In genomic region chr6:22366977-22367376, GRCm38 (mm10) we compare ENCODE assay signal across 25 mouse cellular contexts. TPM values are rescaled to one million over a fixed set of nuclear protein-coding genes. Genes with fewer than 3 reads are reported as not detected.
DNase-seq lines count a peak whose midpoint lies in the region; ATAC-seq and TF ChIP-seq lines count a peak whose summit lies in the region.
"Had no signal": no experiment of that assay in that cellular context is flagged by ENCODE, and none has a peak within 500 bp of the region (broad histone marks: within the 10 kb centered on the region; RNA-seq: fewer than 3 reads in every experiment).

No protein-coding gene starts in this region.

- no peak for DNase-seq in lung, embryonic 14.5 days
- no peak for DNase-seq in lung, postnatal 0 days (ENCODE audit: low spot score)
- DNase-seq in CH12.LX (ENCODE audit: extremely low read depth), result no peak
- peak; percentile 55 for DNase-seq in stomach, postnatal 0 days (ENCODE audit: low spot score)
- no peak for DNase-seq in embryo, embryonic 11 days
- DNase-seq in B cell, adult 2 months, result no peak
- DNase-seq: adrenal gland, adult 8-10 months; cerebellum, adult 2 months; cerebellum, postnatal 36 days; gastrocnemius, postnatal 14 days; heart, adult 18-20 months; heart, postnatal 14 days; kidney, postnatal 25 days; layer of hippocampus, postnatal 36 days; right cerebral cortex, adult 18-20 months had no signal

- no peak for TF ChIP-seq CTCF in lung, embryonic 14.5 days (IDR thresholded peaks at IDR 0.05; ENCODE audit: low read depth)
- TF ChIP-seq CTCF in lung, postnatal 0 days (IDR thresholded peaks at IDR 0.05), result no peak
- no peak for TF ChIP-seq CTCF in CH12.LX (conservative IDR thresholded peaks at IDR 0.05 in 1 of 2, IDR thresholded peaks at IDR 0.05 in 1 of 2; ENCODE audit: low read depth in 2 of 2, low read length in 2 of 2)
- no peak for TF ChIP-seq CTCF in stomach, postnatal 0 days (IDR thresholded peaks at IDR 0.05; ENCODE audit: low read depth)

- H3K4me2 ChIP-seq in lung, embryonic 14.5 days, result no peak overlapping the region
- H3K4me2 ChIP-seq in lung, postnatal 0 days (replicated peaks; ENCODE audit: low read depth, low read length), result no peak overlapping the region
- no peak overlapping the region for H3K4me2 ChIP-seq in CH12.LX (ENCODE audit: insufficient read depth, low read depth, poor library complexity, severe bottlenecking)
- no peak overlapping the region for H3K4me2 ChIP-seq in intestine, embryonic 15.5 days (replicated peaks)
- H3K4me2 ChIP-seq in stomach, postnatal 0 days (replicated peaks; ENCODE audit: low read depth), result no peak overlapping the region
- H3K4me2 ChIP-seq: heart, embryonic 13.5 days; lung, embryonic 15.5 days; midbrain, embryonic 11.5 days; neural tube, embryonic 15.5 days had no signal

- 53% methylated on average over 2 of the region's 2 CpGs for WGBS in lung, embryonic 14.5 days
- 49% methylated on average over 2 of the region's 2 CpGs for WGBS in lung, postnatal 0 days
- WGBS in intestine, embryonic 15.5 days, result 58% methylated on average over 2 of the region's 2 CpGs
- 60% methylated on average over 2 of the region's 2 CpGs for WGBS in stomach, postnatal 0 days

- H3K9me3 ChIP-seq in lung, embryonic 14.5 days (ENCODE audit: low read depth, low read length), result no peaks in the 10 kb centered on the region
- no peaks in the 10 kb centered on the region for H3K9me3 ChIP-seq in lung, postnatal 0 days (ENCODE audit: low read length)
- H3K9me3 ChIP-seq in CH12.LX (replicated peaks; ENCODE audit: low read length), result peaks cover 2% of the 10 kb centered on the region
- H3K9me3 ChIP-seq in intestine, embryonic 15.5 days, result no peaks in the 10 kb centered on the region
- H3K9me3 ChIP-seq in stomach, postnatal 0 days (ENCODE audit: control insufficient read depth, low read length), result no peaks in the 10 kb centered on the region
- H3K9me3 ChIP-seq: heart, embryonic 13.5 days; lung, embryonic 15.5 days; neural tube, embryonic 15.5 days had no signal

- TF ChIP-seq EP300 in lung, postnatal 0 days (IDR thresholded peaks at IDR 0.05), result no peak
- peak; percentile 83 for TF ChIP-seq EP300 in CH12.LX (IDR thresholded peaks at IDR 0.05; ENCODE audit: low read length)
- TF ChIP-seq EP300 in stomach, postnatal 0 days (optimal IDR thresholded peaks at IDR 0.05), result no peak

- H3K36me3 ChIP-seq in lung, embryonic 14.5 days (ENCODE audit: insufficient read depth), result no peaks in the 10 kb centered on the region
- H3K36me3 ChIP-seq in lung, postnatal 0 days (ENCODE audit: insufficient read depth, low read length), result no peaks in the 10 kb centered on the region
- H3K36me3 ChIP-seq in CH12.LX (replicated peaks in 1 of 2; ENCODE audit: control insufficient read depth in 1 of 2, insufficient read depth in 1 of 2, low read length in 1 of 2), result no peaks in the 10 kb centered on the region
- no peaks in the 10 kb centered on the region for H3K36me3 ChIP-seq in intestine, embryonic 15.5 days
- H3K36me3 ChIP-seq in stomach, postnatal 0 days (ENCODE audit: control insufficient read depth, insufficient read depth, low read length), result no peaks in the 10 kb centered on the region
- H3K36me3 ChIP-seq: heart, embryonic 13.5 days; lung, embryonic 15.5 days; neural tube, embryonic 15.5 days had no signal

- ATAC-seq in lung, embryonic 14.5 days (ENCODE audit: insufficient read depth), result peak; percentile 53; the same call in 1 of the 2 replicates
- no peak for ATAC-seq in lung, postnatal 0 days
- peak; percentile 83 for ATAC-seq in intestine, embryonic 15.5 days
- peak; percentile 95 for ATAC-seq in stomach, postnatal 0 days (ENCODE audit: low FRiP score, low TSS enrichment)
- ATAC-seq: forebrain, embryonic 16.5 days; hindbrain, postnatal 0 days; Patski had no signal

- dilution Hi-C loops in CH12.LX (cut with MboI; ENCODE audit: extremely low pct_ligation_motif_present, extremely low pct_unique_long_range_greater_than_20kb, low sequenced_read_pairs), result no loop called here

- no peak overlapping the region for H3K4me3 ChIP-seq in lung, embryonic 14.5 days (ENCODE audit: low read depth, low read length)
- H3K4me3 ChIP-seq in lung, postnatal 0 days (ENCODE audit: low read depth, low read length), result no peak overlapping the region
- no peak overlapping the region for H3K4me3 ChIP-seq in CH12.LX (replicated peaks in 1 of 3; ENCODE audit: low read depth in 2 of 3, low read length in 2 of 3, poor library complexity in 1 of 3)
- H3K4me3 ChIP-seq in intestine, embryonic 15.5 days (replicated peaks), result no peak overlapping the region
- no peak overlapping the region for H3K4me3 ChIP-seq in stomach, postnatal 0 days (ENCODE audit: low read depth, low read length)
- H3K4me3 ChIP-seq: heart, embryonic 13.5 days; layer of hippocampus, adult 2 months; lung, embryonic 15.5 days; neural tube, embryonic 15.5 days had no signal

- no peaks in the 10 kb centered on the region for H3K79me2 ChIP-seq in CH12.LX (replicated peaks; ENCODE audit: control insufficient read depth, extremely low read depth, insufficient read depth, poor library complexity, severe bottlenecking)

- no peak overlapping the region for H3K9ac ChIP-seq in lung, embryonic 14.5 days
- H3K9ac ChIP-seq in lung, postnatal 0 days (replicated peaks; ENCODE audit: low read depth), result no peak overlapping the region
- no peak overlapping the region for H3K9ac ChIP-seq in CH12.LX (ENCODE audit: insufficient read depth, low read depth)
- H3K9ac ChIP-seq in intestine, embryonic 15.5 days, result no peak overlapping the region
- no peak overlapping the region for H3K9ac ChIP-seq in stomach, postnatal 0 days (ENCODE audit: low read length)
- H3K9ac ChIP-seq: heart, embryonic 13.5 days; liver, embryonic 14.5 days; lung, embryonic 15.5 days; neural tube, embryonic 15.5 days had no signal

- no peak overlapping the region; the same call in 1 of the 2 replicates for H3K27ac ChIP-seq in lung, embryonic 14.5 days (ENCODE audit: low read depth)
- no peak overlapping the region for H3K27ac ChIP-seq in lung, postnatal 0 days (ENCODE audit: low read length)
- H3K27ac ChIP-seq in CH12.LX (ENCODE audit: insufficient read depth, low read depth), result no peak overlapping the region
- no peak overlapping the region for H3K27ac ChIP-seq in intestine, embryonic 15.5 days
- 0 out of 2 replicates have a peak overlapping the region, but pooled peaks have one; percentile 8 for H3K27ac ChIP-seq in stomach, postnatal 0 days (replicated peaks)
- H3K27ac ChIP-seq: heart, embryonic 13.5 days; hindbrain, postnatal 0 days; layer of hippocampus, adult 2 months; liver, embryonic 14.5 days; lung, embryonic 15.5 days; neural tube, embryonic 15.5 days had no signal

- TF ChIP-seq RAD21 in CH12.LX (IDR thresholded peaks at IDR 0.05; ENCODE audit: low read depth, low read length), result no peak

- H3K27me3 ChIP-seq in lung, embryonic 14.5 days (ENCODE audit: insufficient read depth, low read length), result no peaks in the 10 kb centered on the region
- no peaks in the 10 kb centered on the region for H3K27me3 ChIP-seq in lung, postnatal 0 days (replicated peaks; ENCODE audit: insufficient read depth, low read length)
- H3K27me3 ChIP-seq in CH12.LX (replicated peaks), result no peaks in the 10 kb centered on the region
- no peaks in the 10 kb centered on the region for H3K27me3 ChIP-seq in intestine, embryonic 15.5 days (replicated peaks)
- H3K27me3 ChIP-seq in stomach, postnatal 0 days (ENCODE audit: control insufficient read depth, insufficient read depth, low read length), result no peaks in the 10 kb centered on the region
- H3K27me3 ChIP-seq: heart, embryonic 13.5 days; lung, embryonic 15.5 days; neural tube, embryonic 15.5 days; Patski had no signal

- no peaks in the 10 kb centered on the region for H3K4me1 ChIP-seq in lung, embryonic 14.5 days (ENCODE audit: insufficient read depth)
- no peaks in the 10 kb centered on the region for H3K4me1 ChIP-seq in lung, postnatal 0 days (ENCODE audit: insufficient read depth, low read depth, low read length)
- peaks cover 9 to 24% of the 10 kb centered on the region in 2 experiments; a peak in 3 of 4 replicates for H3K4me1 ChIP-seq in CH12.LX (ENCODE audit: control insufficient read depth in 1 of 2, insufficient read depth in 2 of 2)
- H3K4me1 ChIP-seq in intestine, embryonic 15.5 days (replicated peaks), result no peaks in the 10 kb centered on the region
- H3K4me1 ChIP-seq in stomach, postnatal 0 days (replicated peaks; ENCODE audit: control insufficient read depth, insufficient read depth), result no peaks in the 10 kb centered on the region
- H3K4me1 ChIP-seq: heart, embryonic 13.5 days; lung, embryonic 15.5 days; neural tube, embryonic 15.5 days had no signal

- no peak for TF ChIP-seq POLR2A in CH12.LX (IDR thresholded peaks at IDR 0.05; ENCODE audit: low read depth, low read length)

- in situ Hi-C loops in CH12.LX (cut with MboI; ENCODE audit: low pct_ligation_motif_present, low pct_unique_long_range_greater_than_20kb, low sequenced_read_pairs), result no loop called here

TF ChIP-seq in CH12.LX, 34 proteins besides CTCF, POLR2A, EP300 and RAD21 (continues in another document):
- TF ChIP-seq SMC3 (IDR thresholded peaks at IDR 0.05; ENCODE audit: low read depth, low read length) (no peak), IRF4 (IDR thresholded peaks at IDR 0.05; ENCODE audit: low read depth, low read length) (peak; percentile 83), ETS1 (conservative IDR thresholded peaks at IDR 0.05; ENCODE audit: low read depth, low read length) (peak; percentile 52; the same call in 1 of the 2 replicates), JUN (IDR thresholded peaks at IDR 0.05; ENCODE audit: insufficient read depth, low read depth, low read length) (peak; percentile 53; the same call in 1 of the 2 replicates), MYC (IDR thresholded peaks at IDR 0.05; ENCODE audit: low read depth, low read length) (peak; percentile 55; the same call in 1 of the 2 replicates), RCOR1 (conservative IDR thresholded peaks at IDR 0.05; ENCODE audit: low read depth, low read length) (peak; percentile 59; the same call in 1 of the 2 replicates), ELF1 (IDR thresholded peaks at IDR 0.05; ENCODE audit: low read depth, low read length) (no peak), KAT2A (IDR thresholded peaks at IDR 0.05; ENCODE audit: insufficient replicate concordance, low read length) (no peak), TCF12 (IDR thresholded peaks at IDR 0.05; ENCODE audit: low read depth, low read length) (peak; percentile 56), MEF2A (IDR thresholded peaks at IDR 0.05; ENCODE audit: borderline replicate concordance, low read depth, low read length) (peak; percentile 57), BHLHE40 (IDR thresholded peaks at IDR 0.05; ENCODE audit: low read depth, low read length) (peak; percentile 41; the same call in 1 of the 2 replicates)

RNA-seq across cellular contexts. Expression of gene Fam3c, which starts 10.9 kb away (rescaled TPM):
- 82.2 and 83.8 TPM in 2 replicates for polyA plus RNA-seq in lung, embryonic 14.5 days (2014; fragmentation: Nextera tagmentation; extraction: Ambion mirVana)
- polyA plus RNA-seq in lung, postnatal 0 days (2015; fragmentation: Nextera tagmentation; extraction: Ambion mirVana), result 66.9 and 74.8 TPM in 2 replicates
- 95.9 and 121 TPM in 2 replicates for total RNA-seq in CH12.LX (2012; rRNA removed)
- total RNA-seq in CH12.LX (2014; rRNA removed), result 61.9 and 68.4 TPM in 2 replicates
- 155 and 169 TPM in 2 replicates for polyA plus RNA-seq in CH12.LX (2012; ENCODE audit: insufficient read length, low read depth)
- polyA plus RNA-seq in intestine, embryonic 15.5 days (2015; fragmentation: Nextera tagmentation; extraction: Ambion mirVana), result 45.8 and 48.1 TPM in 2 replicates
- 94.8 and 99.4 TPM in 2 replicates for polyA plus RNA-seq in stomach, postnatal 0 days (2015; fragmentation: Nextera tagmentation; extraction: Ambion mirVana)
